Mouse (Mus musculus) testis, postnatal 10 days (tissue): ENCODE data around the gene Gnpat.
A peak's percentile ranks its signal among the peaks of the same experiment; 100 is the strongest.

Experiments used
- DNase-seq: peaks from one replicate; pipeline ENCODE4 v3.0.0; 2021; ENCODE audit warnings: low spot score

Gene Gnpat

GRCm38 (mm10) chr8:124898251-124898905 is 35.5 kb downstream of the Gnpat start:
- DNase-seq, result peak; percentile 60

DNA sequence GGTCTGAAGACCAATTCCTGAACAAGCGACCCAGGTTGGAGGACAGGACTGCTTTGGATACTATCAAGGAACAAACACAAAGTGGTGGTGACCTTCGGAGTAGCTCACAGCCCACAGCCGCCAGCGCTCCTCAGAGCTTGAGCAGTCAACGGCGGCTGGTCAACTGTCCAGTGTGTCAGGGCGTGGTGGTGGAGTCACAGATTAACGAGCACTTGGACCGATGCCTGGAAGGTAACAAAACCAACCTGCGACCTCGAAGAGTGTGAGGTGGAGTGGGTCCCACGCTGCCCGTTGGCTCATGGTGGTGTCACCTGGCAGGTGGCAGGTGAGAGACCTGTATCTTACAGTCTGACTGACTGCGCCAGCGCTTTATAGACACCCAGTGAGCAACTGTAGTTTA is 40.4 kb downstream of the Gnpat start:
- no peak for DNase-seq

DNA sequence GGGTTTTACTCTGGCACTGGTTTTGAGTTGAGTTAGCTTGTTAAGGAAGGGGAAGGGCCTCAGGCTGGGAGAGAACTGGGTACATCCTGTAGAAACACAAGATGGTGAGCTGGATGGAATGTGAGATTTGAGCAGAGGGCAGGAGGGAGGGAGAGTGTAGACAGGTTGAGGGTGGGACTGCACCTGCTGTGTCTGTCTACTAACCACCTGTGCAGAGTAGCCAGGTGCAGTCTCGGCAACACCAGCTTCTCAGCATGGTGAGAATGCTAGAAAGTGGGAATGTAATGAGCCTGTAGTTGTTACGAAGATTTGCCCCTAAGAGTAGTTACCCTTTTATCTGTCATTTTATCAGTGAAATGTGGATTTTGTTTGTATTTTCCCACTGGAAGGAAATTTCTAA is 42.6 kb downstream of the Gnpat start:
- DNase-seq, result no peak

DNA sequence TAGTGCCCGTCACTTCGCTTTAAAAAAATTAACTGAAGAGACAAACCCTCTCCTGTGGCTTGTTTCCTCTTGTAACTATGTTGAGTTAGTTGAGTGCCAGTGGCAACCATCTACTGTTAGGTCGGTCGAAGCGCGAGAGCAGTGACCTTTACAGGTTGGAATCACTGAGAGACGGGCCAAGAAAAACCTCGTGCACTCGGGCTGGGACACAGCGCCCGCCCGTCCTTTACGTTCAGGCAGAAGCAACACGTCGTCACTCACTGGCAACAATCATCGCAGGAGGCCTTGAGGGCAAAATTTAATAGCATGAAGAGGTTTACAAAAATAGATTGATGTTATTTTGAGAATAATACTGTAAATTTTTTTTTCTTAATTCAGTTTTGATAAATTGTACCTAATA is 47.1 kb downstream of the Gnpat start:
- no peak for DNase-seq

DNA sequence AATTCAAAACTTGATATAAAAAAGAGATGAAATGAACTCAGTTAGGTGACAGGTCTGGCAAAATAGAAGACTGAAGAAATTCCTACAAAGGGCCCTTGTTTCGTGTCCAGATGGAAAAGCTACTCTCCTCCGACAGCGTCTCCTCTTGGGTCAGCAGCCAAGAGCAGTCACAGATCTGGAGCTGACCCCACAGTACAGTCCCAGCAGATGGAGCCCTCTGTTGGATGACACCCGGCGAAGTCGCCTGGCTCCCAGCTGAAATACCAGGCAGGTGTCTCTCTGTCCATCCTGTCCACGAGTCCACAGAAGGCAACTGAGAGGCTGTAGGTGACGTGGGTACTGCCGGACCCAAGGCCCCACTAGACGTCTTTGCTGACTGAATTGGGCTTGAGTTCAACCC is 47.5 kb downstream of the Gnpat start:
- DNase-seq, result no peak

DNA sequence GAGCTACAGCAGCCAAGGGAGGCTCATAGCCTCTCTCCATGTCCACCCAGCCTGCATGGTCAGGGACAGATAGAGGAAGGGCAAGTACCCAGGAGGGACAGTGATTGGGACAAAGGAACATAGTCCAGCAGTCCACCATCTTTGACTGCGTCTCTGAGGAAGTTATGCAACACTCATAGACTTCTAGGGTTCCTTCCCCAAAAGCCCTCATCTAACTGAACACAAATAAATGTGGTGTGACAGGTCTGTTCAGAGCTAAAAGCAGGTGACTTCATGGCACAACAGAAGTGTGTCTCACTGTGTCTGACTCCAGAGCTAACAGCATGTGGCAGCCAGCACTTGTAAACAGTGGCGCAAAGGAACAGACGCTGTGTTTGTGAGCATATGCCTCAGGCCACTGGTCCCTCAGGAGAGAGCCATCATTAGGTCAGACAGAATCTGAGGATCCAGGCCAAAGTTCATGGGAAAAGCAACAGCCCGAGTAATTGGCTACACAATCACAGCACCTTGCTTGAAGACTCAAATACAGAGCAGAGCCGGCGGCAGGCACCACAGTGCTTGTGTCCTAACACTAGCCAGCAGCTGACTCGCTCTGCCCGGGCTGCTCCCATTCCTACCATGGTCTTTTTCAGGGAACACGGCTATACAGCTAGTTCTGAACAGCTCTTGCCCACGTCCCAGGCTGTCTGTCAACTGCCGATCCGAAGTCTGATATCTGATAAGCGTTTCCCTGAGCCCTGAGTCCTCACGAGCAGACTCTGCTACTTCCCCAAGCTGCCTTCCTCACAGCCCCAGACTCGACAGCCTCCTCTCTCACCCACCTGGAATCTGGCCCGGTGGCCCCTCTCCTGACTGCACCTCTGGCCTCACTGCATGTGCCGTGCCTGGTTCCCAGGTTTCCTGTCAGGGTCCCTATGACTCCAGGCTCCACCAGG is 49.4 kb downstream of the Gnpat start:
- no peak for DNase-seq

DNA sequence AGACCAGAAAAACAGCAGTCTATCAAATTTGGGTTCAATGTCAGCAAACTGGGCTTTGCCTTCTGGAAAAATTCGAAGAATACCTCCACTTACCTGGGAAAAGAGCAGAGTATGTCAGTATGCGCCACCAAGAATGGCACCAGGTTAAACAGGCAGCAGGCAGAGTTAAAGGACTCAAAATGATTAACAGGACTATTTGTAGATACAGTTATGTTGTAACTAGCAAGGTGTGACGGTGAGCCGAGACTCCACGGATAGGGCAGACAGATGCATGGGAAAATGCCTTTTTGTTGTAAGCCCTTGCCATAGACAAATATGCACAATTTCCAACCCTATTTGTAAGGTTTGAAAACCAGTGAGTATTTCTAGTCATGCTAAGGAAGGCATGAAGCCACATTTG is 51.2 kb downstream of the Gnpat start:
- no peak for DNase-seq

GRCm38 (mm10) chr8:124917741-124918484 is 55.1 kb downstream of the Gnpat start:
- no peak for DNase-seq

- DNase-seq, result peak; percentile 68
Observed at GRCm38 (mm10) chr8:124921369-124922279, 58.8 kb downstream of the Gnpat start.

DNA sequence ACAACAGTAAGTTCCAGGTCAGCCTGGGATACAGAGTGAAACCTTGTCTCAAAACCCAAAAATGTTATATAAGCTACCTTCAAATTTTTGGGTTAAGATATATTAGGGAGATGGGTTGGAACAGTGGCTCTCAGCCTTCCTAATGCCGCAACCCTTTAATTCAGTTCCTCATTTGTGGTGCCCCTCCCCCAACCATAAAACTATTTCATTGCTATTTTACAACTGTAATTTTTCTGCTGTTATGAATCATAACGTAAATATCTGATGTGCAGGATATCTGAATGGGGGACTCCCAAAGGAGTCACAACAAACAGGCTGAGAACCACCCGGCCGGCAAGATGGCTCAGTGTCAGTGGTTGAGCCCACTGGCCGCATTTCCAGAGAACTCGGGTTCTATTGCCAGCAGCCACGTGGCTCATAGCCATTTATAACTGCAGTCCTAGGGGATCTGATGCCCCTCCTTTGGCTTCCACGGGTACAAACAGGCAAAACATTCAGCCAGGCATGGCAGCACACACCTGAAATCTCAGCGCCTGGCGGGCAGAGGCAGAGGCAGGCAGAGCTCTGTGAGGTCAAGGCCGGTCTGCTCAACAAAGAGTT is 59.8 kb downstream of the Gnpat start:
- DNase-seq, result no peak

DNA sequence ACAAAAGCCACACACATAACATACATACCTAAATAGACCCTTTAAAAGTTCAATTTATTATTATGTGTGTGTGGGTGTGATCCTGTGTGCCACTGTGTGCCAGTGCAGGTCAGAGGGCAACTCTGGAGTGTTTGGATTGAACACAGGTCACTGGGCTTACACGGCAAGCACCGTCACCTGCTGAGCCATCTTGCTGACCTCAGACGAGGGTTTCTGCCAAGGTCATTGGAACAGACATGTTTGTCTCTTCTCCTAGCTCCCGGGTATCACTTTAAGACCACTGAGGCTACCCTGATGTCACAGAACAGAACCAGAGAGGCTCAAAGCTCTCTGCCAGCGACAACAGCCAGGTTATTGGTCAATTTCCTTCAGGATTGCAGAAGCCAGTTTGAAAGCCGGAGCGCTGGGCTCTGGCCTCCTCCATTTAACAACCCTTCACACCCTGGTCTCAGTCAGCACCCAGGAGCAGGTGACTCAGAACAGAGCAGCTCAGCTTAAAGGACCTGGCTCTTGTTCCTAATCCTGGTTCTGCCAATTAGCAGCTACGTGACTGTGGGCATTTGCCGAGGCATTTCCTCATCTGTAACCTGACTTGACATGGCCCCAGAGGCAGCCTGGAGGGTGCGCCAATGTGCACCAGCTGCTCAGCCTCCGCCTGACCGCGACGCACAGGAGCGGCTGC is 61.3 kb downstream of the Gnpat start:
- DNase-seq, result no peak

DNA sequence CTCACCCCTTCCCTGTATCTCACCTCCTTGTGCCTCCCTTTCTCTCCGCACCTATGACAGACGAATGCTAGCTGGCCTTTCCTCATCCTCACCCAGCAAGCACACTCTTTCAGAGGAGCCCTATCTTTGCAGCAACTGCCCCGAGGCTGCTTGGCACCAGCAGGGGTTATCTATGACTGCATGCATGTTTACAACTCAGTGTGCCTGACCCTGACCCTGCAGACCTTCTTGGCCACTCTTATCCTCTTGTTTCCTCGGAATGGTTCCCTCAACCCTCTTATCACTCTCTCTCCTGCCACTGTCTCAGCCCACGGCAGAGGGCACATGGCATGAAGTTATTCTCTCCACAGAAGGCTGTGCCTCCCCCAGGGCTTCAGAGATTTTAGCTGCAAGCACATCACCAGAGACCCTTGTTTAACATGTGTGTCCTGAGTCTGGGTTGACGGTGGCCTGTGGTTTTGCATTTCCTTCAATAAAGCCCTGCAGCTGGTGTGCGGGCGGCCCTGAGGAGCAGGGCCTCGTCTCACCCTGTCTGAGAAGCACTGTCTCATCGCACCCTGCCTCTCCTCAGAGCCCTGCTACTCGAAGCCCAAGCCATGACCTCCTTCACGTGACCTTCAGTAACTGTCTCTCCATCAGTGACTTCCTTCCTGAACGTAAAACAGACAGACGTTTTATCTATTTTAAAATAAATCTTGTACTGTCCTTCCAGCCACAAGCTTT is 62.9 kb downstream of the Gnpat start:
- no peak for DNase-seq

DNA sequence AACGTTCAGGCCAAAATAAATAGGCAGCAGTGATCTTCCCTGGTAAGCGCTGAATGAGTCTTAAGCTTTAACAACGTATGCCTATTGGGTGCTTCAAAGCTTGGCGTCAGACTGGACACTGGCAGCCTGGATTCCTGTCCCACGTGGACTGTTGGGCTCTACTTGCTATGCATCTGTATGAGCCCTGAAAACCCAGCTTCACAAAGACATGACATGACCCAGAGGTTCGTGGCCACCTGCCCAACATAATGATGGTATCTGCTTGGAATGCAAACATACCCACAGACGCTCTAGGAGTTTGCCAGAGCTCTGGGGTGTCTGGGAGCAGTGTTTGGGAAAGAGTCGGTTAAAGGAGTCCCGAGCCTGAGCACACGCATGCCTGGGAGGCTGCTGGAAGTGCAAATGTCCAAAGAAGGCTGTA is 63.5 kb downstream of the Gnpat start:
- DNase-seq, result no peak

- DNase-seq, result no peak
Observed at GRCm38 (mm10) chr8:124929006-124929405, 66.2 kb downstream of the Gnpat start.

DNA sequence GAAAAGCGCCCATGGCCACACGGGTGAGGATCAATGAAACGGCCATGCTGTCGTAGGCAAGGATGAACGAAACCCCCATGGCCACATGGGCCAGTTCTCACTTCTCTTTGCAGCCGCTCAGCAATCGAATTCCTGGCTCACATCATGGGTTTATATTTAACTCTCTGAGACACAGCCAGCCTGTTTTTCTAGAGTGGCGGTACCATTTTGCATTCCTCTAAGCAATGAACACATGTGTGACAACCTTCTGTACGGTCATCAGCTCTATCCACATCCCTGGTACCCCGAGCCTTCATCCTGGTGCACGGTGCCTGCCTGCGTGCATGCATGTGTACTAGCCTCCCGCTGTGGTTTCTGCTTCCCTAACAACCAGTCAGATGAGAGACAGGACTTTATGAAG is 67.3 kb downstream of the Gnpat start:
- no peak for DNase-seq

DNA sequence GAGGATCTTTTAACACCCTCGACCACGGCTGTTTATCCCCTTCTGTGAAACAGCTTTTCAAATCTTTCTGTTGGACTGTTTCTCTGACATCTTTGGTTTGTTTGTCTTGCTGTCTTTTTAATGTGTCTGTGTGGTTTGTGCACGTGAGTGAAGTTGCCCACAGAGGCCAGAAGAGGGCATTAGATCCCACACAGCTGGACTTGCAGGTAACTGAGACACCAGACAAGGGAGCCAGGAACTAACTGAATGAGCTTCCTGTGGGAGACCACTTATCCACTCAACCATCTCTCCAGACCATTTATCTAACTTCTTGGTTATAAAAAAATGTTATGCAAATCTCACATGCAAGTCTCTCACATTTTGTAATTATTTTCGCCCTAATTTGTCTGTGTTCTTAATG is 67.8 kb downstream of the Gnpat start:
- no peak for DNase-seq

- no peak for DNase-seq
Observed at GRCm38 (mm10) chr8:124932435-124932834, 69.6 kb downstream of the Gnpat start.

DNA sequence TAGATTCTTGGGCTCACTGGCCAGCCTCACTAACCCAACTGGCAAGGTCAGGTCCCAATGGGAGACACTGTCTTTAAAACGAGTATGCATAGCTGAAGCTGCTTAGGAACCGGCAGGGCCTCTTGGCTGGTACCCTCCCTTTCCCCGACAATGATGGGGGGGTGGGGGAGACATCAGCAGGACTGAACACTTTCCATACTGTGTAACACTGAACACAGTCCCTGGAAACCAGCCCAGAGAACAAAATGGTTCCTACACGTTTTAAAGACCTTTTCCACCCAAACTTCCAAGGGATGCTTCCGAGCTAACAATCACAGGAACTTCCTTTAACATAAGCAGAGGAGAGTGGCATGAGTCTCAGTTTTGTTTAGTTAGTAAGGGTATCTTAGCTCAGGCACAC is 72.3 kb downstream of the Gnpat start:
- no peak for DNase-seq

DNA sequence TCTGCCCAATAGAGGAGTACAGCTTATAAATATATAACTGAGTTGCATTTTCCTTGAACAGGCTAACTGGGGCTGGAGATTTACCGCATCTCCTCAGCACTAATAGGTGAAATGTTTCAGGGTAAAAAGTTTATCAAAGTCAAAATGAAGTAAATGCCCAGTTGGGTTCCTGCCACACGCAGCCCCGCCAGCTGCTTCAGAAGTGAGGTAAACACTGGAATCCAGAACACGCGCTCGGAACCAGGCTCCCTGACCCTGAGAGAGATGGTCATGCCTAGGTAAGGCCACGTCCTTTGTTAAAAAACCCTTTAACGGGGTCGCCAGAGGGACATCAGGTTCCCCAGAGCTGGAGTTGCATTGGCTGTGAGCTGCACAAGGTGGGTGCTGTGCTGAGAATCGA is 73.9 kb downstream of the Gnpat start:
- DNase-seq, result no peak

DNA sequence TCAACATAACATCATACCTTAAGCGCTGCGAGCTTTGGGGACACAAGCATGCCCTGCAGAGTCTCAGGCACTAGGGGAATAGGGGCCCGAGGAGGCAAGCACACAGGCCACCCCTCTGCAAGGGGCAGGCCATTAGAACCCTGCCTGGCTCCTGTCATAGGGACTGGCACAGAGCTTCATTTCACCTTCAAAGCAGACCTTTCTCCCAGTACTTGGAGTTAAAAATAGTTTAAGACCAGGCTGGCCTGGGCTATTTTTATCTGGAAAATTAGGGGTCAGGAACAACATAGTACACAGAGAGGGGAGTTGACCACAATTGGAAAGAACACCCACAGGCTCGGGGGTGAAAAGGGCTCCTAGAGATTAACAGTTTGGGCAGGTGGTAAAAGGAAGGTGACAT is 74.5 kb downstream of the Gnpat start:
- DNase-seq, result no peak
